Mouse (Mus musculus) urinary bladder, postnatal 14 days (tissue): ENCODE results near the gene 4430402I18Rik.

Experiments
- DNase-seq: peaks from one replicate; pipeline ENCODE4 v3.0.0; 2021; ENCODE audit warnings: low spot score

4430402I18Rik gene

DNA sequence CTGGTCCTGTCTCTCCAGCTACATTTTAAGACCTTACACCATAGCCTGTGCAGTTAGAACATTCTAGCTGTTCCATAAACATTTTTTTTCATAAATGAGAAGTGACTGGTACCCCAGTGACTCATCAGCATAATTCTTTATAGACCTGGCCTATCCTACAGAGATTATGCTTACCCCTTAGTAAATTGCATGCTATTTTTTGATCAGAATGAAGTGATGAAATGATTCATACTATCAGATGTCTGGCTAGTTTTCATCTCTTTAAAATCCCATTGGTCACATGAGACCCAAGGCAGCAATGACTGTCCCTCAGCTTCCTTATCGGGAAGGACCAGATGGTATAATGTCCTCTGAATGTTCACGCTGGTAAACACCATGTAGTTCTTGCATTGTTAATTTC lies 66.8 kb downstream of the 4430402I18Rik start:
- DNase-seq = no peak

DNA sequence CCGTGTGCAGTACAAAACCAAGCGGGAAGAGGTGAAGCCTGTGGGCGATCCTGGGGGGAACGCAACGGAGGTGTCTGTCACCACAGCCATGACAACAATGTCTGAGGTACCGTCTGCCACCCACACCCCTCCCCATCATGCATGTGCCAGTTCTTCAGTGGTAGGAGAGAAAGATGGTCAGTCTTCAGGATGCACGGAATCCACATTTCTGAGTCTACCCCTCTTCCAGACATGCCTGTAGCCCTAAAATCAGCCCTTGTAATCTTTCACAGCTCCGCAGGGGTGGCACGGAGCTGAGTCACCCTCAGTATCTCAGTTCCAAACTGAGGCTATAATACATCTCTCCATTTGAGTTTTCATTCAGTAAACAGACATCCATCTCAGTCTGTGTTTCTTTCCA lies 70.1 kb downstream of the 4430402I18Rik start:
- DNase-seq = no peak

DNA sequence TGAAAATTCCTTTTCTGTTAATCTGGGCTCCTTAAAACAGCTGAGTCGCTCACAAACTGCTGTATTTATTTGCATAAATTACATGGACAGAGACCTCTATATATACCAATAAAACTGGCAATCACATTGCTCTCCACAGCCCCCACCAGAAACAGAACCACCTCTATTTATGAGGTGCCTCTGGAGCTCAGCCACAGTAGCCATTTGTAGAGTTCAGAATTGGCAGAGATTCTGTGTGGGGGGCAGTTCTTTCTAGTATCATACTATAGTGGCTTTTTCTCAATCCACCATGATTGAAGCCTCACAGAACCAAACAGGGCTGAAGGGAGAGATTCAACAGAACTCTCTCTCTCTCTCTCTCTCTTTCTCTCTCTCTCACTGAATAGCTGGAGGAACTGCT lies 71.0 kb downstream of the 4430402I18Rik start:
- no peak for DNase-seq

DNA sequence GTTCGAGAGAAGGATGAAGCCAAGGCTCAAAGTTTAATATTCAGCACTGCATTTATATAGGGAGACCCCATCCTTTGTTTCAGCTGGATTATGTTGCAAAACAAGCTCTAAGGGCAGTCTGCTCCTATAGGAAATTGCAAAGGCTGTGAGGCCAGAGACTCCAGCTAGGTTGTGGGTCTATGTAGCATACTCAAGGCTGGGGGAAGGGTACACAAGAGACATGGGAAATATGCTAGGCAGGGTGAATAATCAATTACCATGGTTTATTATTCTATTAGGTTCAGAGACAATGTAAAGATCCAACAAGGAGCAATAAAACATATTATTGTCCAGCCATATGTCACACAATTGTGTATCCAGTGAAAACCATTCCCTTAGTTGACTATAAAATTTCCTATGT lies 75.7 kb downstream of the 4430402I18Rik start:
- no peak for DNase-seq

DNA sequence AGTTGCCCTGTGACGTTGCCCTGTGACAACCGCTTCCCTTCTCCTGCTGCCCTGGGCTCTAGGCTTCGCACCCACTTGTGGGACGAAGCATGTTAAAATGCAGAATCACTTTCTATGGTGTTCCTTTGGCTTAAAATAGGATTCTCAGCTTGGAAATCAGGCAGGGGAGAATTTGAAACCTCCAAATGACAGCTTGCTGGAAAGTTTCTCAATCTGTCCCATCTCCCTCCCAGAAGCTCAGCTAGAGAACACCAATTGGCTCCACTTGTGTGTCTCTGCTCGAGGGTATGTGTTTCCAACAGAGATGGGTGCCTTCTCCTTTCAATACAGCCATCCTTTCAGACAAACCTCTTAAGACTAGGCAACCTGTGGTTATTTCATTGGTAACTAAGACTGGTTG lies 76.4 kb downstream of the 4430402I18Rik start:
- DNase-seq = no peak

DNA sequence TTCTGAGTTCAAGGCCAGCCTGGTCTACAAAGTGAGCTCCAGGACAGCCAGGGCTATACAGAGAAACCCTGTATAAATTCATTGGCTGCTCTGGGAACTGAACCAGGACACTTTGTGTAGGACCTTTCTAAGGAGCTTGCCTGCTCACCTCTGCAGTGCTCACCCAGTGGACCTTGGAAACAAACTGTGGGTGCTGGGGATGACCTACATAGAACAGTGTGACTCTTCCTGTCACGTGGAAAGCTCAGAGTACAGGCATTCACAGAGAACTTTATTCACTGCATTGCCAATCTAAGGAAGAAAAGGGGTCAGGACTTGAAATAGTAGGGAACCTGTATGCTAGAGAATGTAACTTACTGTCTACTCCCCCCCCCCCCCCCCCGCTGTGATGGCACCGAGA lies 78.3 kb downstream of the 4430402I18Rik start:
- no peak for DNase-seq

DNA sequence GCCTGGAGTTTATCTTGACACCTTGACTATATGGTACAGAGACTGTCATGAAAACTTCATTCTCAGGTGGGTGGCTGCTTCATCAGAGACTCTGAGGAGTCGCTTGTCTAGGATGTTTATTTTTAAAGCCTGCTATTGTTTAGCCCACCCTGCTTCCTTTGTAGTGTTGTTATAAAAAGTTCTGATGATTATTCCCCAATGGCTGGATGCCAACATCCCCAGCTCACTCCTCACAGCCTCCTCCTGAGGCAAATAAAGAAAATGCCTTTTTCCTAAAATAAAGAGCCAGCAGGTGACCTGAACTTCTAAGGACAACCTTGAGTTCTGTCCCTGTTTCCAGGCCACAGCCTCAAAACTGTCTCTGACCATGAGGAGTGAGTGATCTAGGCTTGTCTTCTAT lies 79.1 kb downstream of the 4430402I18Rik start:
- no peak for DNase-seq

DNA sequence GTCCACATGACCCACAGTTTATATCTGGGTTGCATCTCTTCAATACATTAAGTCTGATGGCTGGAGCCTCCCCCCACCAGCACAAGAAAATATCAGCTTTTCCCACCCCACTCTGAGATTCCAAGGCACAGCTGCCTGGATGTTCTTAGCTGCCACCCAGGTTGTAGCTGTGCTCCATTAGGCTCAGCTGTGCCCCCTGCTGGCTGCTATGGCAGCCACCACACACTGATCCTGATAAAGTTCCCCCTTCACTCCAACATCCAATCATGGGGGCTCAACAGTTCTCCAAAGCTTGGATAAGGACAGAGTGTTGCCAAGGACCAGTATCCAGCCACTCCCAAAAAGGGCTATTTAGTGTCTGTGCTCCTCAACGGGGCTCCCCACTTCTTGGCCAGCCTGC lies 84.5 kb downstream of the 4430402I18Rik start:
- peak; percentile 17 for DNase-seq

DNA sequence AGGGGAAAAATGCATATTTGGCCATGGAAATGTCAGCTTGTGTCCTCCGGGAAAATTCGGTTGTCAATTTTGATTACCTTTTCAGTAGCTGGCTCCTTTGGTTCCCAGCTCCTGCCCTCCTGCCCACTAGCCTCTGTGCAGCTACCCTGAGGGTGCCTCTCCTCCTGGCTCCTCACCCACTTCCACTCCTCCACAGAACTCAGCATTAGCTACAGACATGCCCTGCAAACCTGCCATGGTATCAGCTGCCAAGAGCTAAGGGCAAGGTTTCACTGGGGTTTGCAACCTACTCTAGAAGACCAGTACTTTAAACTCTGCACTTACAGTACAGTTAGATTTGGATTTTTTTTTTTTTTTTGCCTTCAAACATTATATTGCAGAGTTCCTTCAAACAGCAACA lies 88.1 kb downstream of the 4430402I18Rik start:
- DNase-seq = no peak

DNA sequence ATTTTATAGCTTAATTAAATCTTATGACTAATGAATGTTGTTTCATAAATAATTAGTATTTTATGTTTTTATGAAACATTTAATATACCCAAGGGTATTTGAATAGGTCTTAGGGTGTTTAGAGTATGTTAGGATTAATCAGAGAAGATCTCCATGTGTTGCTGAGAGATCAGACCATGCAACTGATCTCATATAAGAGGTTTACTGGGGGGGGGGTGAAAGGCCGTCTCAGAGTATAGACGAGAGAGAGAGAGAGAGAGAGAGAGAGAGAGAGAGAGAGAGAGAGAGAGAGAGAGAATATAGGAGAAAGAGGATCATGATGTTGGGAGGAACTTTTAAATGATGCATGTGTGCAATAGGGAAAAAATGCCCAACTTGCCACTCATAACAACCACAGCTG lies 97.2 kb downstream of the 4430402I18Rik start:
- no peak for DNase-seq

DNA sequence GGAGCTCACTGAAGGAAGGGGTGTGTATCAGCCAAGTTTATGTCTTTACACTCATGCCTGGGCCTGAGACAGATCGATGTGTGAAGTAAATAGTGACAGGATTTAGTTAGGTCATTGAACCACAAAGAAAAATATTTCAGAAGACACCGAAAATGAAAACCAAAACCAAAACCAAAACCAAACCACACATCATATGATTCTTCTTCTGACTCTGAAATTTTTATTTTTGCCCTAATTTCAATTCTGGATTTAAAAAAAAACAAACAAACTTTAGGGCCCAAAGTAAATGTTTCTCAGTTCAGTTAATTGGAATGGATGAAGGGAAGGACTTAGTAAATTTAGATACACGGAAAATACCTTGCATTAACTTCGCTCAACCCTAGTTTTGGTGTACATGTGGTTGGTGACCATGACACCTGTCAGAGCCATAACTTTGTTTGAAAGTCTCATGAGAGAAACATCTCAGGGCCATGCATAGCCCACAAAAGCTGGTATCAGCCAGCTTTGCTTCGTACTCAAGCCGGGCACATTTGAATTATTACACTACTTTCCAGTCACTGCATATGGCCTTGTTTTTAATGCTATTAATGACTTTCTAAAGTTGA lies 98.2 kb downstream of the 4430402I18Rik start:
- no peak for DNase-seq

DNA sequence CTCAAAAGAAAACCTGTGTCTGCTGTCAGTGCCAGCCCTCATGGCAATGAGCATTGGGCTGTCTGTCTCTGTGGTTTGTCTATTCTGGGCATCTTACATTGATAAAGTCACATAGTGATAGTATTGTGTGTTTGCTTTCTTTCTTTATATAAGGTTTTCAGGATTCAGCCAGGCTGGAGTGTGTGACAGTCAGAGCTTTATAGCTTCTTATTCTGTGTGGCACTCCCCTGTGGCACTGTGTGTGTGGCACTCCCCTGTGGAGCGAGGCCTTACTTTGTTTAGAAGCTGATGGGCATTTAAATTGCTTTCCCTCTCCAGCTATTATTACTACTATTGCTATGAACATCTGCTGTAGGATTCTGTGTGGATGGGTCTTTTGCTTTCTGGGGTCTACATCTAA lies 102.1 kb downstream of the 4430402I18Rik start:
- DNase-seq = no peak

DNA sequence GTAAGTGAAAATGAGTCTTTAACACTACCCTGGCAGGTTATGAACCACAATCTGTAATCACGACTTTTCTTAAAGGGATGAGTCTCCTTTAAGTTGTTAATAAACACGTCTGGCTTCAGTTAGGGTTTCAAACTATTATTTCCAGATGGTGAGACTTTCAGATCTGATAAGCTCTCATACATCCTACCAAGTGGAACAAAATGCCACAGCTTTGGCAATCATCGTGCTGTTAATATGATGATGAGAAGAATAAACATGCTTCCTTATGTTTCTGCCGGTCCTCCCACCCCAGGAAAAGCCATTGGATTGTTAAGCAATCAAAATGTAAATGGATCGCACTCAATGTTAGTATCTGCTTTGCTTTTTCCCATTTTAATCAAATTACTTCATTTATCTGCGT lies 102.6 kb downstream of the 4430402I18Rik start:
- no peak for DNase-seq

DNA sequence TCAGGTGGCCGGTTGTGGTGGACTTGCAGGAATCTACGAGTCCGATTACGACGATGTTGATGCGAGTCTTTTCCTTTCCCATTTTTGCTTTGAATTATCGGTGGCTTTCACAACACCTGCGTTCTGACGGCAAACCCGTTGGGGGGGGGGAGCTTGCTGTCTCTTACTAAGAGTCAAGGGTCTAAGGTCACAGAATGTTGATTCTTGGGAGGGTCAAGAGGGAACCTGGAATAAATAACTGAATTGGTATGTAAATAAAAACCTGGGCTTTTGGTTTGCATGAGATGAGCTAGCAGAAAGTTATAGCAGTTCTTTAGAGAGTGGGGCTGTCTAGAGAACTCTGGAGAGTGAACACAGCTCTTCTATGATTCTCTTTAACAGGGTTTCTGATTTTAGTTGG lies 104.0 kb downstream of the 4430402I18Rik start:
- no peak for DNase-seq

DNA sequence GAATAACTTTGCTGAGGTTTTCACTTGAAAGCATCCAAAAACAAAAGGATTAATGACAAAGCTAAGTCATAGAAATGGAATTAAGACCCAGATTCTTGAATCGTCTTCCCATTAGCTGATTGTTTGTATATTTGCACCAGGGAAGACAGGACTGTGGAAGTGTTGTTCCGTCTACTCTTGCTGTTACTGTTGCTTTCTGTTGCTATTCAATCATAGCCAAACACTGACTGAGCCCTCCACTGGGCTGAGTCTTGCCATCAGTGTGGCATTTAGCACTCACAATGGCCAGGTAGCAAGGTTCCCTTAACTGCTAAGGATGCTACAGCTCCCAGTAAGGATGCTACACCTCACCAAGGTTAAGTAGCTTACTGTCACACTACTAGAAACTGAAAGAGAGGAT lies 107.4 kb downstream of the 4430402I18Rik start:
- DNase-seq = no peak

DNA sequence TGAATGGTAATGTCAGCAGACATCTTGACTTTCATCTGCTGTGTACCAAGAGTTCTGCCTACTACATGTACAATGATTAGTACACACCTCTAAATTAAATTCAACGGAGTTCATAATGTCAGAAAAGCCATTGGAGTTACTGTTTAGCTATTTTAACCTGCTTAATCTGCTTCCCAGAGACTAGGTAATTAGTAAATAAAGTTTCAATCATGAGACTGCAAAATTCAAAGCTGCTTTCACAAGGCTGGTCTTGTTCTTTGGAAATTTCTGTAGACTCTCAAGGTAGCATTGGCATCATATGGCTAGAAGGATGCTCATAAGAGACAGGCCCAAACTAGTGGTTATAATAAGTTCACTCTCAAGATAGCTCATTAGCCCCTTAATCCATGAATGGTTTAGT lies 112.8 kb downstream of the 4430402I18Rik start:
- DNase-seq = no peak

DNA sequence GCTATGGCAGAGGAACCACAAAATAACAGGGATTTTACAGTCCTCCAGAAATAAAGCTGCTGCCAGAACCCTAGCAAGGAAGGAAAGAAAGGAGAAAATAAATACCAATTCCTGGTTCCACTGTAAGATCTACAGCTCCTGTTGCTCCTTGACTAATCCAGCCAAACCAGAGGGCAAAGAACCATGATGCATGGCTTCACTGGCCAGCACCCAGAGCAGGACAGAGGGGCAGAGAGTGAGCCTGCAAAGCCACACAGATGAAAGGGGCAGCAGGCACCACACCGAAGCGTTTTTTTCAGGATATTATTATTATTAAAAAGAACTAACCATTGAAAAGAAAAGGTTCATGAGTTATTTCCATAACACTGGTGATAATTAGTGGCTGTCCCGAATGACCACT lies 115.6 kb downstream of the 4430402I18Rik start:
- DNase-seq = no peak

DNA sequence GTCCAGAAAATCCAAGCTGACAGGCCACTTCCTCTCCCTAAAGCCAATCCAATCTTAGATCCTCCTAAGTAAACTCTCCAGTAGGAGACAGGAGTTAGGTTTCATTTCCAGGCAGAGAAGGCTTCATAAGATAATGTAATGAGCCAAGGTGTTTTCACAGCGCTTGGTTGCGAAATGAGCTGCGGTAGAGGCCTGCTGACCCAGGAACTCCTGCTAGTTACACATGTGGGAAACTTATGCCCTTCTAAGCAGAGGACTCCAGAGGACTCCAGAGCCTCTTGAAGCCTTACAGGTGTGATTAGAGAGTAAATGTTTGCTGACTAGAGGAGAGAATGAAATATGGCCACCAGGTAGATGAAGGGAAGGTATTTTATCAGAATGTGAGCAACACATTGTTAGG lies 117.1 kb downstream of the 4430402I18Rik start:
- no peak for DNase-seq

DNA sequence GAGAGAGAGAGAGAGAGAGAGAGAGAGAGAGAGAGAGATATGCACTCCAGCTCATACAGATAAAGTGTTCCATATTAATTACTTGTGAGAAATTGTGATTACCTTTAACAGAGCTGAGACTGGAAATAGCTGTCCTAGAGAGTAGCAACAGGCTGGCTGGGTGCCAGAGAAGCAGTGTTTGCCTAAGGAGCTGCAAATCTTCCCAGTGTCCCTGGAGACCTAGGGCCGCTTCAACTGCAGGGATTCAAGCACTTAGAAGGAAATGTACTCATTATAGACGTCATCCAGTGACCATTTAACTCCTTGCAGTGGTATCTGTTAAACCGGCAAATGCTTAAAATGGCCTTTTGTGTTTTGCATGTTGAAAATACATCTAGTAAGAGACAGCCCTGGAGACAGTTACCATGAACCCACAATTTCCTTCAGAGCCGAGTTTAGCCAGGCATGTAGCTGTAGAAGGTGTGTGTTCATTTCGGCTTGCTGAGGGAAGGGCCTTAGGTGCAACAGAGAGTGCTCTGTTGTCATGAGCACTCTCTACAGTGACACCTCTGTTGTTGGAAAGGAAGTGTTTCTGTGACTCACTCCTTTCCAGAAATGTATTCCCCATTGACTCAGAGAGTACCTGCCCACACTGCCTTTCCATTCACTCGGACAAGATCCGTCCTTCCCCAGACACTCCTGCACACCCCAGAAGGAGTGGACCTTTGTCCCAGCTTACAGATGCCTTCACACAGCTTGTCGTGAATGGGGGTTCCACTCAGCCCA lies 122.5 kb downstream of the 4430402I18Rik start:
- DNase-seq = no peak
